Mouse (Mus musculus) heart, adult 2 months (tissue): Measurements from ENCODE around the gene Tlcd1. TPM values are rescaled to one million over a fixed set of nuclear protein-coding genes. Genes with fewer than 3 reads are reported as not detected.

Experiments used
- DNase-seq, 2 experiments: peaks; one replicate each; pipeline ENCODE4 v3.0.0; 2021
- H3K27ac ChIP-seq: fragments of 200-600 bp; 2 replicates; pipeline ENCODE4 v1.8.1; 2022
- H3K27me3 ChIP-seq: fragments of 200-500 bp; 2 replicates; pipeline ENCODE4 v1.6.1; 2012; ENCODE audit warnings: mild to moderate bottlenecking, low read length, inconsistent platforms, mixed read lengths; ENCODE audit not compliant: control insufficient read depth, insufficient read depth
- H3K36me3 ChIP-seq: fragments of 200-500 bp; 2 replicates; pipeline ENCODE4 v1.6.1; 2012; ENCODE audit warnings: low read length, inconsistent platforms; ENCODE audit not compliant: control insufficient read depth, insufficient read depth
- H3K4me1 ChIP-seq: fragments of 200-500 bp; 2 replicates; pipeline ENCODE4 v1.6.1; 2011; ENCODE audit warnings: low read length; ENCODE audit not compliant: control insufficient read depth, insufficient read depth
- H3K4me3 ChIP-seq: fragments of 200-600 bp; 2 replicates; pipeline ENCODE4 v1.8.1; 2022
- H3K79me2 ChIP-seq: fragments of 200-500 bp; replicated peaks from 2 replicates; pipeline ENCODE4 v1.6.1; 2012; ENCODE audit warnings: mild to moderate bottlenecking, inconsistent platforms, low read length, moderate library complexity, mixed read lengths; ENCODE audit not compliant: control insufficient read depth, insufficient read depth
- H3K9ac ChIP-seq: fragments of 200-500 bp; 2 replicates; pipeline ENCODE4 v1.6.1; 2012; ENCODE audit warnings: low read depth, mild to moderate bottlenecking, control low read depth, inconsistent platforms, low read length, mixed read lengths
- CTCF ChIP-seq: fragments of 200-600 bp; IDR thresholded peaks from 2 replicates; pipeline ENCODE4 v1.8.1; 2022; ENCODE audit warnings: antibody characterized with exemption, mild to moderate bottlenecking, moderate library complexity
- EP300 ChIP-seq: fragments of 200-500 bp; IDR thresholded peaks from 2 replicates; pipeline ENCODE4 v1.6.1; 2011; ENCODE audit warnings: low read depth, low read length, control low read depth; ENCODE audit not compliant: insufficient read depth
- POLR2A ChIP-seq: fragments of 200-500 bp; IDR thresholded peaks from 2 replicates; pipeline ENCODE4 v1.6.1; 2011; ENCODE audit warnings: mild to moderate bottlenecking, low read depth, low read length, control low read depth; ENCODE audit not compliant: insufficient read depth
- WGBS: fragments of 180-500 bp; shearing (Covaris S2); methylation state at CpG from one replicate; pipeline ENCODE4 v1.1.7; 2018; 5-methylcytosine and 5-hydroxymethylcytosine counted together
- intact Hi-C: fragments of 180-260 bp; cut with DNase I; formaldehyde crosslinking; loops from one replicate; pipeline ENCODE4 v1.15.1; 2025
- polyA plus RNA-seq: library from polyadenylated mRNA; depleted of rRNA; stranded (reverse); fragments of >200 nt; gene quantifications from 2 replicates; pipeline ENCODE4 v1.2.3, GENCODE M21; 2012
- total RNA-seq, 2 experiments: library from RNA; stranded (reverse); gene quantifications; 2 replicates each; pipeline ENCODE4 v1.2.3; 2021

Tlcd1 gene
- total and polyA plus RNA-seq, 3 experiments, result 5.4 to 17.3 (median 5.7) TPM

GRCm38 (mm10) chr11:78164924-78165760, 11.4 kb upstream of the Tlcd1 start, which contains the start of gene Traf4:
Gene Traf4 (minus strand): TSS chr11:78165589.
- H3K27ac ChIP-seq, result peak within 1 kb of the TSS; percentile 84
- peaks cover 3% of the 10 kb centered on the region; the same call in 1 of the 2 replicates for H3K4me1 ChIP-seq
- H3K36me3 ChIP-seq, result no peaks in the 10 kb centered on the region
- intact Hi-C loops, result loop anchor here (2.0 to 5.0 kb wide), 2 partner anchors 84 to 558 kb away; partner anchors contain the start of genes Eral1 and Taok1
- TF ChIP-seq EP300, result 0 out of 2 replicates have a peak, but pooled peaks have one; percentile 46
- no peak; the same call in 1 of the 2 replicates for TF ChIP-seq POLR2A
- TF ChIP-seq CTCF, result peak; percentile 51
- H3K4me3 ChIP-seq, result peak within 1 kb of the TSS; percentile 95
- under 1% methylated on average over 76 of the region's 78 CpGs for WGBS
- H3K27me3 ChIP-seq, result no peaks in the 10 kb centered on the region
- peak within 1 kb of the TSS; percentile 86 for H3K9ac ChIP-seq
- H3K79me2 ChIP-seq, result no peaks in the 10 kb centered on the region
- DNase-seq, result peak; percentile 91

DNA sequence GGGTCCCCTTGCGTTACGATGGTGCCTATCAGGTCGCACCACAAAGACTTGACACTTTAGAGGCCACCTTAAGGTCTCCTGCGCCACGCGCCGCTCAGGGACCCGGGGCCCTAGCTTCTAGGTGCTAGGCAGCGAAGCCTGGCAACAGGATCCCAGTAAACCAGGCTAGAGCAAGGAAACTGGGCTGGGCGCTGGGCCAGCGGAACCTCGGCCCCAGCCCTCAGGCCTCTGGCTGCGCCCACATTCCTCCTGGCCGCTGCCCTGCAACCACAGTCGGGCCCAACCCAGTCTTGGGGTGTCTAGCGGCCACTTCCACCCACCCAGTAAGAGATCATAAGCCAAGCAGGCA, 10.8 kb upstream of the Tlcd1 start:
- intact Hi-C loops, result loop anchor here (2.0 to 5.0 kb wide), 2 partner anchors 85 to 558 kb away; partner anchors contain the start of genes Eral1 and Taok1
- Histone ChIP-seq H3K4me1 (peaks cover 3% of the 10 kb centered on the region; the same call in 1 of the 2 replicates), H3K4me3 (peak overlapping the region; percentile 53), H3K79me2 (no peaks in the 10 kb centered on the region), H3K36me3 (no peaks in the 10 kb centered on the region), H3K9ac (peak overlapping the region; percentile 68), H3K27me3 (no peaks in the 10 kb centered on the region), H3K27ac (peak overlapping the region; percentile 62)
- 2% methylated on average over 16 of the region's 16 CpGs for WGBS
- DNase-seq, result no peak
- TF ChIP-seq EP300 (no peak), CTCF (no peak), POLR2A (no peak)

DNA sequence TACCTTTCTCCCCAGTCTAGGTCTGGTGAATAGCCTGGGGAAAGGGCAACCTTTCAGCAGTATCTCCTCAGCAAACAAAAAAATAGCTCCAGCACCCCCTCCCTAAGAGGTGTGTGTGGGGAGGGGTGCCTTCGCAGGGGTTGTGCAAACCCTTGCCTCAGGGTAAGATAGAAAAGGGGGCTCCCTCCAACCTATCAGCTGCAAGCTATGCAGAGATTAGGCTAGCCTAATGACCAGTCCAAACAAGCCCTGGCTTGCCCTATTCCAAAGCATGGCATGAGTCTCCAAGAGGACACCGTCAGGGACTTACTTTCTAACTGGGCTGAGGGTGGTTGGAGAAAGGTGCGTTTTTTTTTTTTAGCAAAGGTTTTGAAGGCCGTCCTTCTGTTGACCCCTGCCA, 10.3 kb upstream of the Tlcd1 start:
- WGBS, result 82% methylated on average over 4 of the region's 4 CpGs
- DNase-seq, result no peak
- Histone ChIP-seq H3K4me3 (peak overlapping the region; percentile 53; the same call in 1 of the 2 replicates), H3K27ac (peak overlapping the region; percentile 62), H3K9ac (no peak overlapping the region), H3K27me3 (no peaks in the 10 kb centered on the region), H3K4me1 (peaks cover 3% of the 10 kb centered on the region; the same call in 1 of the 2 replicates), H3K36me3 (no peaks in the 10 kb centered on the region), H3K79me2 (no peaks in the 10 kb centered on the region)
- intact Hi-C loops, result loop anchor here (5.0 kb wide), 1 partner anchor 559 kb away; the partner anchor contains the start of gene Taok1
- no peak for TF ChIP-seq POLR2A
- no peak for TF ChIP-seq EP300
- TF ChIP-seq CTCF, result no peak

- no peak overlapping the region for H3K4me3 ChIP-seq
- no peak for TF ChIP-seq CTCF
- no peak for TF ChIP-seq POLR2A
- no peak for TF ChIP-seq EP300
- H3K27me3 ChIP-seq, result no peaks in the 10 kb centered on the region
- intact Hi-C loops, result loop anchor here (5.0 kb wide), 1 partner anchor 559 kb away; the partner anchor contains the start of gene Taok1
- peaks cover 3% of the 10 kb centered on the region; the same call in 1 of the 2 replicates for H3K4me1 ChIP-seq
- no peak overlapping the region for H3K9ac ChIP-seq
- H3K27ac ChIP-seq, result no peak overlapping the region
- WGBS, result 90% methylated on average over 6 of the region's 6 CpGs
- DNase-seq, result no peak
- no peaks in the 10 kb centered on the region for H3K36me3 ChIP-seq
- no peaks in the 10 kb centered on the region for H3K79me2 ChIP-seq
Measured at GRCm38 (mm10) chr11:78166640-78167039, 9.9 kb upstream of the Tlcd1 start.

DNA sequence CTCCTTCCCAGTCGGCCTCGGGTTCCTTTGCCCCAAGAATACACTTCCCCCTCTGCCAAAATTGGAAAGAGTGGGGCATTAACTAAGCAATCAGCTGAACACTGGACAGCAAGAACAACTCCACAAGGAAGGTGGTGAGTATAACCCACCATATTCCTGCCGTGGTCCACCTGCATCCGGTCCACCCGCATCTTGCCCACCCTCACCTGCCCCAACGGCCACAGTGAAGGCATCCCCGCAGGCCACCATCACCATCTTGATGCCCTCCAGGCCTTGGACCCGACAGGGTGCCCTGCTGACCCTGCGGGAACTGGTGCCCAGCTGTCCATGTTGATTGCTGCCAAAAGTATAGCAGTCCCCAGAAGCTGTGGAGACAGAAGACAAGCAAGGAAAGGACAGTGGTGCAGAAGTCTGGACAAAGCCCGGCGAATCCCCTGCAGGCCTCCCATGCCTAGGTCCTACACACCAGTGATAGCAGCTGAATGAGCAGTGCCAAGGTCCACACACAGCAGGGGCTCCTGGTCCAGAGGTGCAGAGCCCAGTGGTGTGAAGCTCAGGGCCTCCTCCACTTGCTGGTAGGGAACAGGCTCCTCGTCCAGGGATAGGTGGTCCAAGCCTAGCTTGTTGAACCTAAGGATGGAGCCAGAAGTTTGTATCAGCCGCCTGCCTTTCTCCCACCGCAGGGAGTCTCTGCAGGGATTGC, 9.1 kb upstream of the Tlcd1 start:
- Histone ChIP-seq H3K4me3 (no peak overlapping the region), H3K27ac (no peak overlapping the region), H3K27me3 (no peaks in the 10 kb centered on the region), H3K9ac (no peak overlapping the region), H3K79me2 (no peaks in the 10 kb centered on the region), H3K4me1 (peaks cover 3% of the 10 kb centered on the region; the same call in 1 of the 2 replicates), H3K36me3 (no peaks in the 10 kb centered on the region)
- TF ChIP-seq POLR2A (no peak), CTCF (no peak), EP300 (no peak)
- WGBS, result 92% methylated on average over 14 of the region's 14 CpGs
- intact Hi-C loops, result loop anchor here (5.0 kb wide), 1 partner anchor 560 kb away; the partner anchor contains the start of gene Taok1
- DNase-seq, result no peak
